Mouse (Mus musculus): ENCODE results near the gene Calu. TPM values are rescaled to one million over a fixed set of nuclear protein-coding genes. Genes with fewer than 3 reads are reported as not detected.

Gene Calu
- polyA plus RNA-seq, 2 experiments: 382 to 536 TPM

GRCm38 (mm10) chr6:29399851-29400250 lies 52.0 kb downstream of the Calu start:
- Histone ChIP-seq H3K27ac (replicated peaks; ENCODE audit: low read depth, low read length) (no peak overlapping the region), H3K27me3 (ENCODE audit: control insufficient read depth, insufficient read depth, low read length) (0 out of 2 replicates have a peak, but pooled peaks cover 2% of the 10 kb centered on the region), H3K4me3 (replicated peaks; ENCODE audit: low read length) (no peak overlapping the region), H3K4me1 (ENCODE audit: control insufficient read depth, insufficient read depth, low read length) (peaks cover 20% of the 10 kb centered on the region), H3K4me2 (replicated peaks; ENCODE audit: low read depth, low read length, severe bottlenecking) (no peak overlapping the region), H3K36me3 (ENCODE audit: control insufficient read depth, insufficient read depth, low read length) (peaks cover 5% of the 10 kb centered on the region; the same call in 1 of the 2 replicates), H3K9ac (ENCODE audit: low read depth, low read length, severe bottlenecking) (no peak overlapping the region), H3K9me3 (ENCODE audit: control insufficient read depth, low read length) (no peaks in the 10 kb centered on the region)
- 84% methylated on average over 4 of the region's 4 CpGs for WGBS
- ATAC-seq (ENCODE audit: low FRiP score, low read depth) (no peak), DNase-seq (ENCODE audit: low spot score) (no peak)
- no peak for TF ChIP-seq POLR2A (IDR thresholded peaks at IDR 0.05; ENCODE audit: borderline replicate concordance, extremely low read depth, insufficient read depth, insufficient read length)

GRCm38 (mm10) chr6:29402693-29403342 lies 54.9 kb downstream of the Calu start:
- peak overlapping the region; percentile 13 for H3K4me3 ChIP-seq (replicated peaks; ENCODE audit: low read length)
- no peaks in the 10 kb centered on the region for H3K9me3 ChIP-seq (ENCODE audit: control insufficient read depth, low read length)
- 14% methylated on average over 18 of the region's 34 CpGs for WGBS
- ATAC-seq (ENCODE audit: low FRiP score, low read depth) (no peak), DNase-seq (ENCODE audit: low spot score) (no peak)
- peak overlapping the region; percentile 30; the same call in 1 of the 2 replicates for H3K4me2 ChIP-seq (replicated peaks; ENCODE audit: low read depth, low read length, severe bottlenecking)
- peaks cover 7% of the 10 kb centered on the region; the same call in 1 of the 2 replicates for H3K4me1 ChIP-seq (ENCODE audit: control insufficient read depth, insufficient read depth, low read length)
- H3K9ac ChIP-seq (ENCODE audit: low read depth, low read length, severe bottlenecking): no peak overlapping the region
- H3K27me3 ChIP-seq (ENCODE audit: control insufficient read depth, insufficient read depth, low read length): no peaks in the 10 kb centered on the region
- H3K36me3 ChIP-seq (ENCODE audit: control insufficient read depth, insufficient read depth, low read length): peaks cover 11% of the 10 kb centered on the region
- TF ChIP-seq POLR2A (IDR thresholded peaks at IDR 0.05; ENCODE audit: borderline replicate concordance, extremely low read depth, insufficient read depth, insufficient read length): no peak
- H3K27ac ChIP-seq (replicated peaks; ENCODE audit: low read depth, low read length): no peak overlapping the region

DNA sequence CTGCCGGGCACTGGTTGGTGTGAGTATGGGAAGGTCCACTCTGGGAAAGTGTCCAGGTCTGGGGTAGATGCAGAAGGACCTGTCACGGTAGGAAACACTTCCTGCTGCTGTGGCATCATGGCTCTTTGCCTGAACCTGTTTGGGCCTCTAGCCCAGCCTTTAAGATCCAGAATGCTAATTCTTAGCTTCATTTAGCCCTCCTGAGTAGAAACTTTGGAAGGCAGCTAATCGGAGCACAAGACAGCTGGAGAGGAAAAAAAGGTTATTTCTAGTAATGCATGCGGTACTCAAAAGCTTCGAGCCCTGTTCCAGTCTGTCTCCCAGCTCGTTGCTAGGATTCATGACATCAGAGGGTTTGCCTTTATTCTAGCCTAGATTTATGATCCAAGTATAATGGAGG lies 58.5 kb downstream of the Calu start:
- ATAC-seq (ENCODE audit: low FRiP score, low read depth) (no peak), DNase-seq (ENCODE audit: low spot score) (no peak)
- TF ChIP-seq POLR2A (IDR thresholded peaks at IDR 0.05; ENCODE audit: borderline replicate concordance, extremely low read depth, insufficient read depth, insufficient read length): no peak
- 90% methylated on average over 6 of the region's 6 CpGs for WGBS
- H3K27me3 ChIP-seq (ENCODE audit: control insufficient read depth, insufficient read depth, low read length): no peaks in the 10 kb centered on the region
- no peak overlapping the region for H3K9ac ChIP-seq (ENCODE audit: low read depth, low read length, severe bottlenecking)
- no peaks in the 10 kb centered on the region for H3K9me3 ChIP-seq (ENCODE audit: control insufficient read depth, low read length)
- H3K36me3 ChIP-seq (ENCODE audit: control insufficient read depth, insufficient read depth, low read length): peaks cover 23% of the 10 kb centered on the region
- no peak overlapping the region for H3K4me2 ChIP-seq (replicated peaks; ENCODE audit: low read depth, low read length, severe bottlenecking)
- no peak overlapping the region for H3K27ac ChIP-seq (replicated peaks; ENCODE audit: low read depth, low read length)
- peaks cover 7% of the 10 kb centered on the region; the same call in 1 of the 2 replicates for H3K4me1 ChIP-seq (ENCODE audit: control insufficient read depth, insufficient read depth, low read length)
- no peak overlapping the region for H3K4me3 ChIP-seq (replicated peaks; ENCODE audit: low read length)

DNA sequence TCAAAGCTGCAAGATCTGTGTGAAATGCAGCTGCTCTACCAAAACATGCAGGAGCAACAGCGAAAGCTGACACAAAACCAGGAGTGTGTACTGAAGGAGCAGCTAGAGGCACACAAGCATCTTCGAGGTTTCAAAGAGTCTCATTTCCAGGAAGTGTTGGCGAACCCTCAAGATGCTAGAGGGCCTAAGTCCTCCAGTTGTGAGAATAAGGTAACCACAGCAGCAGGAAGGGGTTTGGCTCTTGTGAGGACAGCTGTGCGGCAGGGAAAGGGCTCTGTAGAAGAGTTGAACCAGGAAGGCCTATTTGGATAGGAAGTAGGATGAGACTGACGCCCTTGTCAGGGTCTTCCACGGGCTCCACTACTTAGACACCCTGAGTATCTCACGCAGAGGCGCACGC lies 67.6 kb downstream of the Calu start:
- H3K27me3 ChIP-seq (ENCODE audit: control insufficient read depth, insufficient read depth, low read length): no peaks in the 10 kb centered on the region
- no peaks in the 10 kb centered on the region for H3K4me1 ChIP-seq (ENCODE audit: control insufficient read depth, insufficient read depth, low read length)
- ATAC-seq (ENCODE audit: low FRiP score, low read depth) (no peak), DNase-seq (ENCODE audit: low spot score) (no peak)
- no peak overlapping the region for H3K9ac ChIP-seq (ENCODE audit: low read depth, low read length, severe bottlenecking)
- H3K9me3 ChIP-seq (ENCODE audit: control insufficient read depth, low read length): no peaks in the 10 kb centered on the region
- H3K27ac ChIP-seq (replicated peaks; ENCODE audit: low read depth, low read length): no peak overlapping the region
- TF ChIP-seq POLR2A (IDR thresholded peaks at IDR 0.05; ENCODE audit: borderline replicate concordance, extremely low read depth, insufficient read depth, insufficient read length): no peak
- H3K36me3 ChIP-seq (ENCODE audit: control insufficient read depth, insufficient read depth, low read length): peaks cover 53% of the 10 kb centered on the region
- 85% methylated on average over 9 of the region's 9 CpGs for WGBS
- H3K4me3 ChIP-seq (replicated peaks; ENCODE audit: low read length): no peak overlapping the region
- H3K4me2 ChIP-seq (replicated peaks; ENCODE audit: low read depth, low read length, severe bottlenecking): no peak overlapping the region

GRCm38 (mm10) chr6:29420596-29420995 lies 72.7 kb downstream of the Calu start:
- peaks cover 18% of the 10 kb centered on the region for H3K36me3 ChIP-seq (ENCODE audit: control insufficient read depth, insufficient read depth, low read length)
- no peak overlapping the region for H3K9ac ChIP-seq (ENCODE audit: low read depth, low read length, severe bottlenecking)
- H3K27ac ChIP-seq (replicated peaks; ENCODE audit: low read depth, low read length): no peak overlapping the region
- ATAC-seq (ENCODE audit: low FRiP score, low read depth) (no peak), DNase-seq (ENCODE audit: low spot score) (no peak)
- H3K9me3 ChIP-seq (ENCODE audit: control insufficient read depth, low read length): no peaks in the 10 kb centered on the region
- no peak overlapping the region for H3K4me3 ChIP-seq (replicated peaks; ENCODE audit: low read length)
- H3K4me2 ChIP-seq (replicated peaks; ENCODE audit: low read depth, low read length, severe bottlenecking): no peak overlapping the region
- H3K27me3 ChIP-seq (ENCODE audit: control insufficient read depth, insufficient read depth, low read length): no peaks in the 10 kb centered on the region
- H3K4me1 ChIP-seq (ENCODE audit: control insufficient read depth, insufficient read depth, low read length): no peaks in the 10 kb centered on the region
- no peak for TF ChIP-seq POLR2A (IDR thresholded peaks at IDR 0.05; ENCODE audit: borderline replicate concordance, extremely low read depth, insufficient read depth, insufficient read length)
- WGBS: 87% methylated on average over 2 of the region's 2 CpGs
